Mouse (Mus musculus): Measurements from ENCODE around the gene Tgm2. TPM values are rescaled to one million over a fixed set of nuclear protein-coding genes. Genes with fewer than 3 reads are reported as not detected.

The Tgm2 gene
- polyA plus RNA-seq, 1 experiment from 2014 or later = 97.0 TPM

DNA sequence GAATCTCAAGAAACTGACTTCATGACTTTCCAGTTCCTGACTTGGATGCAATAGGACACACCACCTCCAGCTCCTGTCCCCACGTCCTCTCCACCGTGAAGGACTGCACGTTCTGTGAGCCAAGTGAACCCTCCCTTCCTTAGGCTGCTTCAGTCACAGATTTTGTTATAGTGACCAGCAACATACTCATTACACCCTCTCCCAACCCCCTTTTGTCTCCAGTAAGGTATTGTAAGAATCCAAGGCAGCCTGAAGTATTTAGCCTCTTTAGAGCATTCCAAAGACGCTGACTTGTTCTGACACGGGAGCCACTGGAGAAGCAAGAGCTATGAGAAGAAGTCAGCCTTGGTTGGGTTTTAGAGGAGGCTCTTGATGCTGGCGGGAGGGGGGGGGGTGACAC lies 23.1 kb upstream of the Tgm2 start:
- Histone ChIP-seq H3K9me3 (ENCODE audit: low read length) (no peaks in the 10 kb centered on the region), H3K4me3 (ENCODE audit: low read depth, low read length) (no peak overlapping the region), H3K27me3 (replicated peaks; ENCODE audit: insufficient read depth, low read length) (no peaks in the 10 kb centered on the region), H3K9ac (replicated peaks; ENCODE audit: low read depth) (no peak overlapping the region), H3K4me1 (ENCODE audit: insufficient read depth, low read depth, low read length) (peaks cover 7% of the 10 kb centered on the region; the same call in 1 of the 2 replicates), H3K27ac (ENCODE audit: low read length) (peak overlapping the region; percentile 76), H3K4me2 (replicated peaks; ENCODE audit: low read depth, low read length) (no peak overlapping the region), H3K36me3 (ENCODE audit: insufficient read depth, low read length) (no peaks in the 10 kb centered on the region)
- ATAC-seq (peak; percentile 83), DNase-seq (ENCODE audit: low spot score) (peak; percentile 78)
- WGBS = 61% methylated on average over 6 of the region's 6 CpGs
- TF ChIP-seq CTCF (IDR thresholded peaks at IDR 0.05) (no peak), EP300 (IDR thresholded peaks at IDR 0.05) (peak; percentile 91)

DNA sequence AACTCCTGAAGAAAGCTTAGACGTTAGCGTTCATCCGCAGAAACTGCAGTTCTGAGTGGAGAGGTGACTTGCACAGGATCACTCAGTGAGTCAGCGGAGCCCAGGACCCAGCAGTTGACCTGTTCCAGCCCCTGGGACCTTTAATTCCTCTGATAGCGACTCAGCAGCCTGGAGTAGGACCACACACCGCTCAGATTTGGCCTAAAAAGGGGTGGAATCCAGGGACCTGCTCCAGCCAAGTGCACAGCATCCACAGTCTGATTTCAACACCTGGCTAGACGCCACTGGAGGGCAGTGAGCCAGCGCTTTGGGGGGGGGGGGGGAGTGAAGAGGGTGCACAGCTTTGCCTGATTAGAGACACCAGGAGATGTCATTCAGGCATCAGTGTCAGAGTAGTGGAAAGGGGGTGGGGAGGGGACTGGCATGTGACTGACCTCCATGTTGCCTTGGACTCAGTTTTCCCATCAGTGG lies 22.5 kb upstream of the Tgm2 start:
- no peak for TF ChIP-seq CTCF (IDR thresholded peaks at IDR 0.05)
- TF ChIP-seq EP300 (IDR thresholded peaks at IDR 0.05) = peak; percentile 37; the same call in 1 of the 2 replicates
- Histone ChIP-seq H3K4me2 (replicated peaks; ENCODE audit: low read depth, low read length) (no peak overlapping the region), H3K4me1 (ENCODE audit: insufficient read depth, low read depth, low read length) (peaks cover 7% of the 10 kb centered on the region; the same call in 1 of the 2 replicates), H3K9ac (replicated peaks; ENCODE audit: low read depth) (no peak overlapping the region), H3K36me3 (ENCODE audit: insufficient read depth, low read length) (no peaks in the 10 kb centered on the region), H3K9me3 (ENCODE audit: low read length) (no peaks in the 10 kb centered on the region), H3K4me3 (ENCODE audit: low read depth, low read length) (no peak overlapping the region), H3K27me3 (replicated peaks; ENCODE audit: insufficient read depth, low read length) (no peaks in the 10 kb centered on the region), H3K27ac (ENCODE audit: low read length) (peak overlapping the region; percentile 76)
- ATAC-seq (peak; percentile 81), DNase-seq (ENCODE audit: low spot score) (peak; percentile 75)
- 36% methylated on average over 7 of the region's 8 CpGs for WGBS

GRCm38 (mm10) chr2:158167496-158168205 lies 21.4 kb upstream of the Tgm2 start:
- TF ChIP-seq CTCF (IDR thresholded peaks at IDR 0.05) (no peak), EP300 (IDR thresholded peaks at IDR 0.05) (peak; percentile 72; the same call in 1 of the 2 replicates)
- no peak overlapping the region for H3K4me2 ChIP-seq (replicated peaks; ENCODE audit: low read depth, low read length)
- ATAC-seq (no peak), DNase-seq (ENCODE audit: low spot score) (peak; percentile 67)
- H3K9me3 ChIP-seq (ENCODE audit: low read length) = no peaks in the 10 kb centered on the region
- 44% methylated on average over 9 of the region's 9 CpGs for WGBS
- H3K9ac ChIP-seq (replicated peaks; ENCODE audit: low read depth) = no peak overlapping the region
- H3K27me3 ChIP-seq (replicated peaks; ENCODE audit: insufficient read depth, low read length) = no peaks in the 10 kb centered on the region
- H3K4me1 ChIP-seq (ENCODE audit: insufficient read depth, low read depth, low read length) = peaks cover 7% of the 10 kb centered on the region; the same call in 1 of the 2 replicates
- no peak overlapping the region for H3K4me3 ChIP-seq (ENCODE audit: low read depth, low read length)
- no peaks in the 10 kb centered on the region for H3K36me3 ChIP-seq (ENCODE audit: insufficient read depth, low read length)
- H3K27ac ChIP-seq (ENCODE audit: low read length) = 0 out of 2 replicates have a peak overlapping the region, but pooled peaks have one; percentile 9

DNA sequence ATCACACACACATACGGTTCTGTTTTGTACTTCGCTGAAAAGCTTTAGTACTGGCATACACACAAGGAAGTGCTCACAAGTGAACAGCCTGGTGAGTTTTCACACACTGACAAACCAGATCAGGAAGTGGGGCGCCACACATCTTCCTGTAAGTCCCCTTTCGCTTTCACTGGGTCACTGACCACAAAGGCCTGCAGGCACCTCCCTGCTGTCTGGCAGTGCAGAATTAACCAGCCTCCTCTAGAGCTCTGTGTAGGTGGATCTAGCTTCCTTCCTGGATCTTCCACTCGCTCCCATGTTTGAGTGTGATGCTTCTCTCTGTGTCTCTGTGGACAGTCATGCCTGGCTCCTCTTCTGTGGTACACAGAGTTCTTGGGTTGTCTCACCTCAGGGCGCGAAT lies 20.4 kb upstream of the Tgm2 start:
- DNase-seq (ENCODE audit: low spot score) (peak; percentile 65), ATAC-seq (no peak)
- Histone ChIP-seq H3K4me2 (replicated peaks; ENCODE audit: low read depth, low read length) (no peak overlapping the region), H3K4me1 (ENCODE audit: insufficient read depth, low read depth, low read length) (peaks cover 7% of the 10 kb centered on the region; the same call in 1 of the 2 replicates), H3K36me3 (ENCODE audit: insufficient read depth, low read length) (no peaks in the 10 kb centered on the region), H3K27me3 (replicated peaks; ENCODE audit: insufficient read depth, low read length) (no peaks in the 10 kb centered on the region), H3K9ac (replicated peaks; ENCODE audit: low read depth) (no peak overlapping the region), H3K27ac (ENCODE audit: low read length) (peak overlapping the region; percentile 49; the same call in 1 of the 2 replicates), H3K4me3 (ENCODE audit: low read depth, low read length) (no peak overlapping the region), H3K9me3 (ENCODE audit: low read length) (no peaks in the 10 kb centered on the region)
- 69% methylated on average over 7 of the region's 7 CpGs for WGBS
- no peak for TF ChIP-seq CTCF (IDR thresholded peaks at IDR 0.05)
- peak; percentile 67 for TF ChIP-seq EP300 (IDR thresholded peaks at IDR 0.05)

DNA sequence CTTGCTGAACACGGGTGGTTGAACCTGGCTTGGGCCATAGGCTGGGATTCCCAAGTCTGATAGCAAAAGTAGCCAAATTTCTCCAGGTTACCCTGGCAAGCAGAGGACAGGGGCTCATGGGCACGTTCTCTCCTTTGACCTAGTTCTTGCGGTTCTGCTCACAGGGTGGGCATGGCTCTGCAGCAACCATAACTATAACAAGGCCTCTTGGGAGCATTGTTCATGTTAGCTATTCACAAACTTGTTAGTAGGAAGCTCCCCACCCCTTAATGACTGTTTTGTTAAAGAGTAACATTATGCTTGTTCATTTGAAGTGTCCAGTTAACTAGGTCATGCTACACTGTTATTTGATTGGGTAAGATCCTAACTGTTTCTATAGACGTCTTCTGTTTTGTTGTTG lies 19.5 kb upstream of the Tgm2 start:
- Histone ChIP-seq H3K27me3 (replicated peaks; ENCODE audit: insufficient read depth, low read length) (no peaks in the 10 kb centered on the region), H3K9me3 (ENCODE audit: low read length) (no peaks in the 10 kb centered on the region), H3K4me2 (replicated peaks; ENCODE audit: low read depth, low read length) (no peak overlapping the region), H3K36me3 (ENCODE audit: insufficient read depth, low read length) (no peaks in the 10 kb centered on the region), H3K27ac (ENCODE audit: low read length) (no peak overlapping the region), H3K9ac (replicated peaks; ENCODE audit: low read depth) (no peak overlapping the region), H3K4me1 (ENCODE audit: insufficient read depth, low read depth, low read length) (peaks cover 8% of the 10 kb centered on the region), H3K4me3 (ENCODE audit: low read depth, low read length) (no peak overlapping the region)
- ATAC-seq (no peak), DNase-seq (ENCODE audit: low spot score) (no peak)
- WGBS = 84% methylated on average over 4 of the region's 4 CpGs
- no peak for TF ChIP-seq EP300 (IDR thresholded peaks at IDR 0.05)
- TF ChIP-seq CTCF (IDR thresholded peaks at IDR 0.05) = no peak

GRCm38 (mm10) chr2:158163034-158163433 lies 16.8 kb upstream of the Tgm2 start:
- WGBS = 51% methylated on average over 6 of the region's 6 CpGs

More at GRCm38 (mm10) chr2:158163034-158163433, 16.8 kb upstream of the Tgm2 start:
- H3K27ac ChIP-seq (ENCODE audit: low read length) = no peak overlapping the region
- H3K9ac ChIP-seq (replicated peaks; ENCODE audit: low read depth) = no peak overlapping the region
- H3K9me3 ChIP-seq (ENCODE audit: low read length) = no peaks in the 10 kb centered on the region
- H3K4me3 ChIP-seq (ENCODE audit: low read depth, low read length) = no peak overlapping the region
- no peaks in the 10 kb centered on the region for H3K27me3 ChIP-seq (replicated peaks; ENCODE audit: insufficient read depth, low read length)
- ATAC-seq = no peak
- TF ChIP-seq EP300 (IDR thresholded peaks at IDR 0.05) = no peak
- TF ChIP-seq CTCF (IDR thresholded peaks at IDR 0.05) = no peak
- no peaks in the 10 kb centered on the region for H3K36me3 ChIP-seq (ENCODE audit: insufficient read depth, low read length)
- H3K4me2 ChIP-seq (replicated peaks; ENCODE audit: low read depth, low read length) = no peak overlapping the region
- DNase-seq (ENCODE audit: low spot score) = no peak
- peaks cover 16% of the 10 kb centered on the region for H3K4me1 ChIP-seq (ENCODE audit: insufficient read depth, low read depth, low read length)
